Comparison of ENCODE assay signal across 20 mouse cellular contexts in the genomic region with DNA sequence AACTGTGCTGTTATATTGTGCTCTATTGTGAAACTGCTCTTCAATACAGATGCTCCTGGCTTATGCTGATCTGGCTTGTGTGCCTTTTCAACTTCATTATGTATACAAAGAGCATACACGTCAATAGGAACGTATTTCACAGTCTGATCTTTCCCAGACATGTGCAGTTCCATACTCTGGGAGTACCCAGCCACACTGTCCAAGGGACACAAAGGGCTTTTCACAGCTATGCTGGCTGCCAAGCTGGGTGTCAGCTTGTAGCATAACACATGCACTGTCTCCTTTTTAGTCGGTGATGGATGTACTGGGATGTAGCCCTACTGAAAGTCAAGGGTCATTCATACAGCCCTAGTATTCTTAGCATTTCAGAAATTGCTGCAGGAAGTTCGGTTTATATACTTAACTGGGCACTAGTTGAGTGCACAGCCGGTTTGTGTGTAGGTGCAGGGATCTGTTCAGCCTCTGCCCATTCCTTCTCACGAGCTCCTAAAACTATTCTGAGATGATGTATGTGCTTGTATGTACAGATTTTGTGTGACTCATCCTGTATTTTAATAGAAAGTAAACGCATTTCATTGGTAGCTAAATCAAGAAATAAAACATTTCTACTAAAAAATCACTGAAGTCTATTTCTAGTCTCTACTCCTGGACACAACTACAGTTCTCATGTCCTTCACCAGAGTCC. TPM values are rescaled to one million over a fixed set of nuclear protein-coding genes. Genes with fewer than 3 reads are reported as not detected.
A peak's percentile ranks its signal among the peaks of the same experiment; 100 is the strongest.
DNase-seq lines count a peak whose midpoint lies in the region; ATAC-seq and TF ChIP-seq lines count a peak whose summit lies in the region.
"Had no signal": no experiment of that assay in that cellular context is flagged by ENCODE, and none has a peak within 500 bp of the region (broad histone marks: within the 10 kb centered on the region; RNA-seq: fewer than 3 reads in every experiment).

No protein-coding gene starts in this region.

- DNase-seq in lung, embryonic 14.5 days, result peak; percentile 11
- DNase-seq in lung, adult 2 months, result no peak
- no peak for DNase-seq in neural tube, embryonic 10.5 days (ENCODE audit: extremely low spot score, low spot score)
- no peak for DNase-seq in cerebellum, adult 18-20 months
- DNase-seq in c-Kit-positive CD71-positive TER-119-positive erythroid progenitor cells, embryonic 14.5 days (ENCODE audit: low spot score), result no peak
- DNase-seq: cerebellum, adult 11 months; cerebellum, postnatal 25 days; gastrocnemius, postnatal 36 days; heart, postnatal 10 days; kidney, adult 9 months; kidney, postnatal 36 days; layer of hippocampus, adult 9-11 months; right cerebral cortex, postnatal 14 days had no signal

- no peak overlapping the region for H3K27ac ChIP-seq in lung, embryonic 14.5 days (ENCODE audit: low read depth)
- no peak overlapping the region for H3K27ac ChIP-seq in neural tube, embryonic 12.5 days
- 0 out of 2 replicates have a peak overlapping the region, but pooled peaks have one; percentile 34 for H3K27ac ChIP-seq in hindbrain, embryonic 15.5 days (replicated peaks)
- H3K27ac ChIP-seq: heart, embryonic 10.5 days; liver, embryonic 15.5 days; macrophage; stomach, embryonic 15.5 days had no signal

- no peaks in the 10 kb centered on the region for H3K36me3 ChIP-seq in lung, embryonic 14.5 days (ENCODE audit: insufficient read depth)
- H3K36me3 ChIP-seq in neural tube, embryonic 12.5 days, result no peaks in the 10 kb centered on the region
- H3K36me3 ChIP-seq in hindbrain, embryonic 15.5 days, result no peaks in the 10 kb centered on the region
- H3K36me3 ChIP-seq: heart, embryonic 10.5 days; liver, embryonic 15.5 days; stomach, embryonic 15.5 days had no signal

- no peak overlapping the region for H3K4me3 ChIP-seq in lung, embryonic 14.5 days (ENCODE audit: low read depth, low read length)
- H3K4me3 ChIP-seq in lung, adult 2 months (replicated peaks; ENCODE audit: extremely low read depth, low read depth, low read length), result no peak overlapping the region
- no peak overlapping the region for H3K4me3 ChIP-seq in neural tube, embryonic 12.5 days
- no peak overlapping the region for H3K4me3 ChIP-seq in hindbrain, embryonic 15.5 days
- H3K4me3 ChIP-seq: erythroblast, embryonic 14.5 days; heart, embryonic 10.5 days; liver, embryonic 15.5 days; stomach, embryonic 15.5 days had no signal

- H3K4me2 ChIP-seq in lung, embryonic 14.5 days, result no peak overlapping the region
- no peak overlapping the region for H3K4me2 ChIP-seq in neural tube, embryonic 12.5 days (replicated peaks)
- H3K4me2 ChIP-seq in hindbrain, embryonic 15.5 days, result no peak overlapping the region
- H3K4me2 ChIP-seq: liver, embryonic 15.5 days; stomach, embryonic 15.5 days had no signal

- H3K9me3 ChIP-seq in lung, embryonic 14.5 days (ENCODE audit: low read depth, low read length), result no peaks in the 10 kb centered on the region
- no peaks in the 10 kb centered on the region for H3K9me3 ChIP-seq in neural tube, embryonic 12.5 days
- H3K9me3 ChIP-seq in hindbrain, embryonic 15.5 days, result no peaks in the 10 kb centered on the region
- H3K9me3 ChIP-seq: heart, embryonic 10.5 days; liver, embryonic 15.5 days; stomach, embryonic 15.5 days had no signal

- TF ChIP-seq CTCF in lung, embryonic 14.5 days (IDR thresholded peaks at IDR 0.05; ENCODE audit: low read depth), result no peak
- no peak for TF ChIP-seq CTCF in lung, adult 2 months (IDR thresholded peaks at IDR 0.05; ENCODE audit: insufficient read depth, low read length)

- peak; percentile 47; the same call in 1 of the 2 replicates for ATAC-seq in lung, embryonic 14.5 days (ENCODE audit: insufficient read depth)
- ATAC-seq in neural tube, embryonic 12.5 days (ENCODE audit: low FRiP score, low read depth), result 0 out of 2 replicates have a peak, but pooled peaks have one; percentile 25
- peak; percentile 46; the same call in 1 of the 2 replicates for ATAC-seq in hindbrain, embryonic 15.5 days (ENCODE audit: low FRiP score, low read depth)

- TF ChIP-seq POLR2A in lung, adult 2 months (IDR thresholded peaks at IDR 0.05; ENCODE audit: borderline replicate concordance, extremely low read depth, low read depth, low read length), result no peak

- 55% methylated on average over 7 of the region's 7 CpGs for WGBS in lung, embryonic 14.5 days
- 51% methylated on average over 7 of the region's 7 CpGs for whole genome bisulfite sequencing in lung, adult 2 months
- WGBS in neural tube, embryonic 12.5 days, result 63% methylated on average over 7 of the region's 7 CpGs
- WGBS in hindbrain, embryonic 15.5 days, result 53% methylated on average over 7 of the region's 7 CpGs

- no peaks in the 10 kb centered on the region for H3K4me1 ChIP-seq in lung, embryonic 14.5 days (ENCODE audit: insufficient read depth)
- H3K4me1 ChIP-seq in lung, adult 2 months (ENCODE audit: control insufficient read depth, insufficient read depth, low read length), result no peaks in the 10 kb centered on the region
- H3K4me1 ChIP-seq in neural tube, embryonic 12.5 days, result peaks cover 4% of the 10 kb centered on the region; the same call in 1 of the 2 replicates
- peaks cover 5% of the 10 kb centered on the region; the same call in 1 of the 2 replicates for H3K4me1 ChIP-seq in hindbrain, embryonic 15.5 days (replicated peaks)

- no peak overlapping the region for H3K9ac ChIP-seq in lung, embryonic 14.5 days
- no peak overlapping the region for H3K9ac ChIP-seq in neural tube, embryonic 12.5 days
- H3K9ac ChIP-seq in hindbrain, embryonic 15.5 days, result no peak overlapping the region
- H3K9ac ChIP-seq: liver, embryonic 15.5 days; stomach, embryonic 15.5 days had no signal

- H3K27me3 ChIP-seq in lung, embryonic 14.5 days (ENCODE audit: insufficient read depth, low read length), result no peaks in the 10 kb centered on the region
- H3K27me3 ChIP-seq in neural tube, embryonic 12.5 days (replicated peaks), result no peaks in the 10 kb centered on the region
- no peaks in the 10 kb centered on the region for H3K27me3 ChIP-seq in hindbrain, embryonic 15.5 days
- H3K27me3 ChIP-seq: liver, embryonic 15.5 days; stomach, embryonic 15.5 days had no signal

RNA-seq across cellular contexts. Expression of gene Adar, which starts 8.7 kb away (rescaled TPM):
- 12.4 and 12.8 TPM in 2 replicates for polyA plus RNA-seq in lung, embryonic 14.5 days (2014; fragmentation: Nextera tagmentation; extraction: Ambion mirVana)
- 23.4 and 31.2 TPM in 2 replicates for polyA plus RNA-seq in lung, adult 2 months (2012; rRNA removed)
- 17.8 and 21.7 TPM in 2 replicates for polyA plus RNA-seq in neural tube, embryonic 12.5 days (2016; fragmentation: Nextera tagmentation; extraction: Ambion mirVana)
- 27.1 and 30.3 TPM in 2 replicates for polyA plus RNA-seq in hindbrain, embryonic 15.5 days (2015; fragmentation: Nextera tagmentation; extraction: Ambion mirVana)

RNA-seq across cellular contexts. Expression of gene Chrnb2, which starts 40.9 kb away (rescaled TPM):
- polyA plus RNA-seq in lung, embryonic 14.5 days (2014; fragmentation: Nextera tagmentation; extraction: Ambion mirVana), result 0.47 and 0.63 TPM in 2 replicates
- polyA plus RNA-seq in lung, adult 2 months (2012; rRNA removed), result 0.60 and 0.70 TPM in 2 replicates
- 26.2 and 28.0 TPM in 2 replicates for polyA plus RNA-seq in neural tube, embryonic 12.5 days (2016; fragmentation: Nextera tagmentation; extraction: Ambion mirVana)
- polyA plus RNA-seq in hindbrain, embryonic 15.5 days (2015; fragmentation: Nextera tagmentation; extraction: Ambion mirVana), result 23.3 and 27.4 TPM in 2 replicates

RNA-seq across cellular contexts. Expression of gene Ube2q1, which starts 49.9 kb away (rescaled TPM):
- 21.7 and 22.8 TPM in 2 replicates for polyA plus RNA-seq in lung, embryonic 14.5 days (2014; fragmentation: Nextera tagmentation; extraction: Ambion mirVana)
- 24.4 and 25.2 TPM in 2 replicates for polyA plus RNA-seq in lung, adult 2 months (2012; rRNA removed)
- polyA plus RNA-seq in neural tube, embryonic 12.5 days (2016; fragmentation: Nextera tagmentation; extraction: Ambion mirVana), result 18.6 and 21.2 TPM in 2 replicates
- 12.2 and 12.3 TPM in 2 replicates for polyA plus RNA-seq in hindbrain, embryonic 15.5 days (2015; fragmentation: Nextera tagmentation; extraction: Ambion mirVana)

Comparison
In these comparisons a context has a peak if more than half of its experiments do, and no peak if none do; other contexts are left out.
1. RNA of gene Chrnb2, which starts 40.9 kb away (polyA plus RNA-seq): 26.2 to 28.0 TPM in neural tube, embryonic 12.5 days and 23.3 to 27.4 TPM in hindbrain, embryonic 15.5 days; 0.60 to 0.70 TPM in lung, adult 2 months and 0.47 to 0.63 TPM in lung, embryonic 14.5 days; every median in the first group is over 10 times any median in the second.
2. Peak in every context shown above with its lines, with median percentiles within 50 percentile points of each other: ATAC-seq.